Mouse (Mus musculus): ENCODE measurements around the gene Cd59a. TPM values are rescaled to one million over a fixed set of nuclear protein-coding genes. Genes with fewer than 3 reads are reported as not detected.

Gene Cd59a
- polyA plus RNA-seq, 1 experiment from 2014 or later, result 71.9 TPM

GRCm38 (mm10) chr2:104119097-104119496 is 23.5 kb downstream of the Cd59a start:
- Histone ChIP-seq H3K4me3 (ENCODE audit: low read depth, low read length) (no peak overlapping the region), H3K27me3 (replicated peaks; ENCODE audit: control insufficient read depth, insufficient read depth, low read length) (no peaks in the 10 kb centered on the region), H3K27ac (ENCODE audit: low read depth, low read length) (no peak overlapping the region), H3K4me2 (replicated peaks; ENCODE audit: low read depth) (no peak overlapping the region), H3K4me1 (replicated peaks; ENCODE audit: control insufficient read depth, insufficient read depth, low read length) (no peaks in the 10 kb centered on the region; the same call in 1 of the 2 replicates), H3K9ac (ENCODE audit: low read depth, low read length) (no peak overlapping the region), H3K36me3 (ENCODE audit: control insufficient read depth, insufficient read depth) (no peaks in the 10 kb centered on the region), H3K9me3 (ENCODE audit: control insufficient read depth) (no peaks in the 10 kb centered on the region)
- no peak for TF ChIP-seq CTCF (IDR thresholded peaks at IDR 0.05; ENCODE audit: low read depth)
- no peak for ATAC-seq
- WGBS, result 47% methylated on average over 1 of the region's 1 CpGs

DNA sequence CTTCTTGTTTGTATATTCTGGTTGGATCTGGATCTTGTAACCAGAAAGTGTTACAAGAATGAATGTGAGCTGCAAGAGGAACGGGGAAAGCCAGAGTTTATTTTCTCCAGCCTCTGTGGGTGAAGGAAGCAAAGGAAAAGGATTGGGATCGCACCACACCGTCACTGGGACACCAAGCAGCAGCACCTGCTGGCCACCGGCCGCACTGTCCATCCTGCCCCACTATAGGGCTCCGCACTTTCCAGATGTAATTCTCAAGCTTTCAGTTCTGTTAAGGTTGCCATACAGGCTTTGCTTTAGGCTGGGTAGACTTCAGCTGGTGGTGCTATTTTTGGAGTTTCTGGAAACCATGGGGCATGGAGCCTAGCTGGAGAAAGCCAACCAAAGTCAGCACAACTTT is 24.7 kb downstream of the Cd59a start:
- no peaks in the 10 kb centered on the region for H3K36me3 ChIP-seq (ENCODE audit: control insufficient read depth, insufficient read depth)
- WGBS, result 61% methylated on average over 6 of the region's 6 CpGs
- no peak overlapping the region for H3K9ac ChIP-seq (ENCODE audit: low read depth, low read length)
- H3K27me3 ChIP-seq (replicated peaks; ENCODE audit: control insufficient read depth, insufficient read depth, low read length), result no peaks in the 10 kb centered on the region
- no peaks in the 10 kb centered on the region for H3K9me3 ChIP-seq (ENCODE audit: control insufficient read depth)
- H3K4me3 ChIP-seq (ENCODE audit: low read depth, low read length), result no peak overlapping the region
- no peak for ATAC-seq
- no peaks in the 10 kb centered on the region; the same call in 1 of the 2 replicates for H3K4me1 ChIP-seq (replicated peaks; ENCODE audit: control insufficient read depth, insufficient read depth, low read length)
- TF ChIP-seq CTCF (IDR thresholded peaks at IDR 0.05; ENCODE audit: low read depth), result peak; percentile 52
- H3K4me2 ChIP-seq (replicated peaks; ENCODE audit: low read depth), result no peak overlapping the region
- H3K27ac ChIP-seq (ENCODE audit: low read depth, low read length), result 0 out of 2 replicates have a peak overlapping the region, but pooled peaks have one; percentile 3

- peak; percentile 68 for ATAC-seq
- peak overlapping the region; percentile 82 for H3K27ac ChIP-seq (ENCODE audit: low read depth, low read length)
Measured at GRCm38 (mm10) chr2:104121681-104122504, 26.3 kb downstream of the Cd59a start.

DNA sequence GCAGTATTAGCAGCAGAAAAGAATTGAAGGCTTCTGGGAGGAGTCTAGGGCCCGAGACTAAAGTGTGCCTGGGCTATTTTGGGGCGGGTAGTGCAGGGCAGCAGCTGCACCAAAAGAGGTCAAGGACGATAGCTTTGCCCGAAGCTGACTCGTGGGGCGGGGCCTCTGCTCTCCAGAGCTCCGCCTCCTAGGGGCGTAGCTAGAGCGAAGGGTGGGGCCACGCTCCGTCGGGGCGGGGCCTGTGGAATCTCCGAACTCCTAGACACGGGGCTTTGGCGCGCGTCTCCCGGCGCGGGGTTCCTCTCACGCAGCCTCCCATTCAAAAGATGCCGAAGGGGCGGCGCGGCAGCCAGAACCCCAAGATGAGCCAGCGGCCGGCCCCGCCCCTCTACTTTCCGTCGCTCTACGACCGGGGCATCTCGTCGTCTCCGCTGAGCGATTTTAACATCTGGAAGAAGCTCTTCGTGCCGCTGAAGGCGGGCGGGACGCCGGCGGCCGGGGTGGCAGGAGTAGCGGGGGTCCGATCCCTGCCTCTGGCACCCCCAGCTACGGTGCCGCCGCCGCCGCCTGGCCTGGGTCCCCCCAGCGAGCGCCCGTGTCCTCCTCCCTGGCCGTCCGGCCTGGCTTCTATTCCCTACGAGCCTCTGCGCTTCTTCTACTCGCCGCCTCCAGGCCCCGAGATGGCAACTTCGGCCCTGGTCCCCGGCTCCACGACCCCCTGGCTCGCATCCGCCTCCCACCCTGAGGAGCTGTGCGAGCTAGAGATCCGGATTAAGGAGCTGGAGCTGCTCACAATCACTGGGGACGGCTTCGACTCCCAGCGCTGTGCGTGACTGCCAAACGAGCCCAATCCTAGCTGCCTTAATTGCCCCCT is 27.1 kb downstream of the Cd59a start, which contains the start of gene A930018P22Rik:
Gene A930018P22Rik, plus strand, starts transcription at position 265 of the 874 bp plus-strand sequence.
- H3K9ac ChIP-seq (ENCODE audit: low read depth, low read length), result peak within 1 kb of the TSS; percentile 79
- peak; percentile 7; the same call in 1 of the 2 replicates for TF ChIP-seq CTCF (IDR thresholded peaks at IDR 0.05; ENCODE audit: low read depth)
- under 1% methylated on average over 74 of the region's 74 CpGs for WGBS
- peak; percentile 87 for ATAC-seq
- H3K4me1 ChIP-seq (replicated peaks; ENCODE audit: control insufficient read depth, insufficient read depth, low read length), result no peaks in the 10 kb centered on the region; the same call in 1 of the 2 replicates
- H3K36me3 ChIP-seq (ENCODE audit: control insufficient read depth, insufficient read depth), result no peaks in the 10 kb centered on the region
- H3K9me3 ChIP-seq (ENCODE audit: control insufficient read depth), result no peaks in the 10 kb centered on the region
- peak within 1 kb of the TSS; percentile 58 for H3K4me3 ChIP-seq (ENCODE audit: low read depth, low read length)
- peak within 1 kb of the TSS; percentile 82 for H3K27ac ChIP-seq (ENCODE audit: low read depth, low read length)
- peak within 1 kb of the TSS; percentile 98 for H3K4me2 ChIP-seq (replicated peaks; ENCODE audit: low read depth)
- no peaks in the 10 kb centered on the region for H3K27me3 ChIP-seq (replicated peaks; ENCODE audit: control insufficient read depth, insufficient read depth, low read length)

More at GRCm38 (mm10) chr2:104121681-104122504, 26.3 kb downstream of the Cd59a start:
- peak overlapping the region; percentile 58 for H3K4me3 ChIP-seq (ENCODE audit: low read depth, low read length)
- no peak for TF ChIP-seq CTCF (IDR thresholded peaks at IDR 0.05; ENCODE audit: low read depth)
- 52% methylated on average over 8 of the region's 8 CpGs for WGBS
- H3K36me3 ChIP-seq (ENCODE audit: control insufficient read depth, insufficient read depth), result no peaks in the 10 kb centered on the region
- peak overlapping the region; percentile 79; the same call in 1 of the 2 replicates for H3K9ac ChIP-seq (ENCODE audit: low read depth, low read length)
- H3K9me3 ChIP-seq (ENCODE audit: control insufficient read depth), result no peaks in the 10 kb centered on the region
- H3K4me2 ChIP-seq (replicated peaks; ENCODE audit: low read depth), result peak overlapping the region; percentile 98
- H3K27me3 ChIP-seq (replicated peaks; ENCODE audit: control insufficient read depth, insufficient read depth, low read length), result no peaks in the 10 kb centered on the region
- no peaks in the 10 kb centered on the region; the same call in 1 of the 2 replicates for H3K4me1 ChIP-seq (replicated peaks; ENCODE audit: control insufficient read depth, insufficient read depth, low read length)

GRCm38 (mm10) chr2:104123540-104123939 is 27.9 kb downstream of the Cd59a start:
- H3K4me1 ChIP-seq (replicated peaks; ENCODE audit: control insufficient read depth, insufficient read depth, low read length), result no peaks in the 10 kb centered on the region; the same call in 1 of the 2 replicates

More at GRCm38 (mm10) chr2:104123540-104123939, 27.9 kb downstream of the Cd59a start:
- Histone ChIP-seq H3K9me3 (ENCODE audit: control insufficient read depth) (no peaks in the 10 kb centered on the region), H3K27ac (ENCODE audit: low read depth, low read length) (peak overlapping the region; percentile 35; the same call in 1 of the 2 replicates), H3K27me3 (replicated peaks; ENCODE audit: control insufficient read depth, insufficient read depth, low read length) (no peaks in the 10 kb centered on the region), H3K4me2 (replicated peaks; ENCODE audit: low read depth) (peak overlapping the region; percentile 98), H3K36me3 (ENCODE audit: control insufficient read depth, insufficient read depth) (no peaks in the 10 kb centered on the region), H3K9ac (ENCODE audit: low read depth, low read length) (no peak overlapping the region), H3K4me3 (ENCODE audit: low read depth, low read length) (peak overlapping the region; percentile 58)
- no peak for TF ChIP-seq CTCF (IDR thresholded peaks at IDR 0.05; ENCODE audit: low read depth)
- no peak for ATAC-seq
- 25% methylated on average over 3 of the region's 3 CpGs for WGBS
